Mouse (Mus musculus): ENCODE results near the gene Sv2b. TPM values are rescaled to one million over a fixed set of nuclear protein-coding genes. Genes with fewer than 3 reads are reported as not detected.

The Sv2b gene
- polyA plus RNA-seq, 1 experiment from 2014 or later: 20.2 TPM

DNA sequence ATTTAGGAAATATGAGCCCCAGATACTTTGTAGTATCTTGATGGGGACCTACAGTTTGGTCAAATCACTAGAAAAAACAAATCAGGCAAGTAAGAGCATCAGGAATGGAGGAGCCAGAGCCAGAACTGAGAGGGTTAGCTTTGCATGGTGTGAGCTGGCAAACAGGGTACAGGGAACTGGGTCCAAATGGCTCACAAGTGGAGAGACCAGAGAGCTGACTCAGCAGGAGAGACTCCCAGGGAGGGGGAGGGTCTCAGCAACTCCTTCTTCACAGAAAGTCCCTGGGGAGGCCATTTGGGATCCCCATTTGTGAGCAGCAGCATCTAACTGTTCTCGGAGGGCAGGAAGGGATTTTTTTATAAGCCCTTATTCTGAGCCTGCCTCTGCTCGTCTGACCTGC lies 18.5 kb downstream of the Sv2b start:
- no peak for ATAC-seq (ENCODE audit: low FRiP score)
- Histone ChIP-seq H3K9me3 (replicated peaks) (no peaks in the 10 kb centered on the region), H3K4me1 (peaks cover 9% of the 10 kb centered on the region), H3K9ac (replicated peaks) (no peak overlapping the region), H3K4me3 (replicated peaks) (no peak overlapping the region), H3K27me3 (replicated peaks) (no peaks in the 10 kb centered on the region), H3K4me2 (no peak overlapping the region), H3K36me3 (no peaks in the 10 kb centered on the region), H3K27ac (replicated peaks) (no peak overlapping the region)
- 26% methylated on average over 2 of the region's 2 CpGs for WGBS

- ATAC-seq (ENCODE audit: low FRiP score): no peak
- Histone ChIP-seq H3K4me2 (no peak overlapping the region), H3K4me3 (replicated peaks) (no peak overlapping the region), H3K27ac (replicated peaks) (no peak overlapping the region), H3K9ac (replicated peaks) (no peak overlapping the region), H3K9me3 (replicated peaks) (no peaks in the 10 kb centered on the region), H3K27me3 (replicated peaks) (no peaks in the 10 kb centered on the region), H3K4me1 (no peaks in the 10 kb centered on the region; the same call in 1 of the 2 replicates), H3K36me3 (no peaks in the 10 kb centered on the region)
- WGBS: 60% methylated on average over 6 of the region's 6 CpGs
Measured at GRCm38 (mm10) chr7:75287237-75287636, 21.8 kb downstream of the Sv2b start.

DNA sequence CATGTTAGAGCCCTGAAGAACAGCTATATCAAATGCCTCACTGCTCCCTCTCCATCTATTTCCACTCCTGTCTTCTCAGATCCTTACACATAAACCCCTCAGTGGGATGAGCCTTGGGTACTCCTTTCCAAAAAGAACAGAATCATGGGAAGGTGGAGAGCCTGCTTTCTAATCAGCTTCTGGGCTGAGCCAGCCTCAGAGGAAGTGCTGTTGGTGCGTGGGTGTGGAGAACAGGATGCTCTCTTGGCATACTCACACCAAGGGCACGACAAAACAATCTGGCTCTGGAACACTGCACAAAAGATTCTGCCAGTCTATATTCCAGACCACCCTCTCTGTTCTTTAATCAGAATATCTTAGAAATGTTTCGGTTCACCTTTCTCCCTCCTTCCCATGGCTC lies 26.1 kb downstream of the Sv2b start:
- Histone ChIP-seq H3K4me3 (replicated peaks) (no peak overlapping the region), H3K4me1 (peaks cover 9% of the 10 kb centered on the region; the same call in 1 of the 2 replicates), H3K9me3 (replicated peaks) (no peaks in the 10 kb centered on the region), H3K27me3 (replicated peaks) (no peaks in the 10 kb centered on the region), H3K9ac (replicated peaks) (no peak overlapping the region), H3K36me3 (no peaks in the 10 kb centered on the region), H3K27ac (replicated peaks) (no peak overlapping the region), H3K4me2 (no peak overlapping the region)
- no peak for ATAC-seq (ENCODE audit: low FRiP score)
- WGBS: 84% methylated on average over 3 of the region's 3 CpGs

DNA sequence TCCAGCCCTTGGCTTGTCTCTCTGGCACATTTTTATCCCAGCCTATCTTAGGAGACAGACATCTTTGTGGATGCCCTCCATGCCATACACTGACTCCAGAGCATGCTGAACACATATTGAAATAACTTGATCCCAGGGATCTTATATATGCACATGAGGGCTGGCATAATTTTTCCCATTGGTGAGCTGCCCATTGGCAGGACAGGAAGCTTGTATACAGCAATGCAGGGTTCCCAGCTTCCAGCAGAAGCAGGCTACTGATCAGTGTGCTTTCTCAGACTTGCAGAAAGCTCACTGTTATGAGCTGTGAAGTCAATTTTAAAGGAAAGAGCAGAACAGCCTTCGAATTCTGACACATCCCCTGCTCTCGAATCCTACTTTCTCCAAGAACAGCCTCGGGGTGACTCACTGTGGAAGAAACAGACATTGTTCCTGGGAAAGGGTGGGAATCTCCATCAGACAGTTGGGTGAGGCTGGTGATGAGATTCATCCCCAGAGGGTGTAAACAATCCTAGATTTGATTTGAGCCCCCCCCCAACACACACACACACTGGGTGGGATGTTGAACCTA lies 26.9 kb downstream of the Sv2b start:
- peaks cover 16% of the 10 kb centered on the region for H3K4me1 ChIP-seq
- H3K9me3 ChIP-seq (replicated peaks): no peaks in the 10 kb centered on the region
- H3K36me3 ChIP-seq: no peaks in the 10 kb centered on the region
- 87% methylated on average over 3 of the region's 3 CpGs for WGBS
- no peak overlapping the region for H3K9ac ChIP-seq (replicated peaks)
- no peak overlapping the region for H3K4me3 ChIP-seq (replicated peaks)
- no peak overlapping the region for H3K4me2 ChIP-seq
- H3K27ac ChIP-seq (replicated peaks): no peak overlapping the region
- ATAC-seq (ENCODE audit: low FRiP score): no peak
- H3K27me3 ChIP-seq (replicated peaks): no peaks in the 10 kb centered on the region

GRCm38 (mm10) chr7:75281106-75281505 lies 28.0 kb downstream of the Sv2b start:
- H3K4me3 ChIP-seq (replicated peaks): no peak overlapping the region
- no peaks in the 10 kb centered on the region for H3K36me3 ChIP-seq
- no peaks in the 10 kb centered on the region for H3K9me3 ChIP-seq (replicated peaks)
- no peak overlapping the region for H3K27ac ChIP-seq (replicated peaks)
- 90% methylated on average over 4 of the region's 4 CpGs for WGBS
- no peaks in the 10 kb centered on the region for H3K27me3 ChIP-seq (replicated peaks)
- ATAC-seq (ENCODE audit: low FRiP score): no peak
- no peak overlapping the region for H3K4me2 ChIP-seq
- H3K4me1 ChIP-seq: peaks cover 16% of the 10 kb centered on the region
- no peak overlapping the region for H3K9ac ChIP-seq (replicated peaks)

DNA sequence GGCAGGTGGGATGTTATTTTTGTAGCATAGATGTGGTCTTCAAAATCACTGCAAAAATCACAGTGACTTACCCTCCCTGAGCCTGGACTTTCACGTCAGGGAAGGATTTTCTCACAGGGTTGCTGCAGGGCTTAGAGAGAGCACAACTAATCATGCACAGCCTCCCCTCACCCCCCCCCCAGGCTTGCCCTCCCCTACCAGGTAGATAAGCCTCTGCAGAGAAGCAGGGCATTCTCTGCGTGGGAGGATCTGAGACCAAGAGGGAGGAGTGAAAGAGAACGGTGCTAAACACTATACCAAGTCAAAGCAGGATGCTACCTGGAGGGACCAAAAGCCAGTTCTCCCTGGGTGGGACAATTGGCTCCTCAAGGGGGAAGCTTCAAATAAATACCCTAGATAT lies 31.2 kb downstream of the Sv2b start:
- WGBS: 23% methylated on average over 3 of the region's 3 CpGs
- Histone ChIP-seq H3K36me3 (no peaks in the 10 kb centered on the region), H3K9ac (replicated peaks) (no peak overlapping the region), H3K4me1 (peaks cover 16% of the 10 kb centered on the region), H3K9me3 (replicated peaks) (no peaks in the 10 kb centered on the region), H3K27me3 (replicated peaks) (no peaks in the 10 kb centered on the region), H3K27ac (replicated peaks) (no peak overlapping the region), H3K4me2 (no peak overlapping the region), H3K4me3 (replicated peaks) (no peak overlapping the region)
- no peak for ATAC-seq (ENCODE audit: low FRiP score)

DNA sequence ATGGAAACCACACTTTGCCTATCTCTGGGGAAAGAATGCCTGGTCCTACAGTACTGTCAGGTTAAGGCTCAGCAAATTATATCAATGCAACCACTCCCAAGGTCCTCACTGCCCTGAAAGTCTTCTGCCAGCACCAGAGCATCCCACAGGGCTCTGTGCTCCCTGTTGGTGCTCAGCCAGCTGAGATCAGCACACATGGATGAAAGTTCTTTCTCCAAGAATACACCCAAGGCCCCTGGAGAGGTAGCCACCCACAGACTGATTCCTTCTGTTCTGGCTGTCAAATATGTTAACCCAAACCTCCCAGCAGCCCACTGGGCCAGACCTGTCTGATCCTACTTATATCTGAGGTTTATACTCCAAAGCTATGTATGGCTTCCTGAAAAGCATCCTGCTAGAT lies 32.3 kb downstream of the Sv2b start:
- Histone ChIP-seq H3K27me3 (replicated peaks) (no peaks in the 10 kb centered on the region), H3K9ac (replicated peaks) (no peak overlapping the region), H3K4me1 (peaks cover 16% of the 10 kb centered on the region), H3K4me2 (no peak overlapping the region), H3K9me3 (replicated peaks) (no peaks in the 10 kb centered on the region), H3K36me3 (no peaks in the 10 kb centered on the region), H3K4me3 (replicated peaks) (no peak overlapping the region), H3K27ac (replicated peaks) (no peak overlapping the region)
- ATAC-seq (ENCODE audit: low FRiP score): no peak

DNA sequence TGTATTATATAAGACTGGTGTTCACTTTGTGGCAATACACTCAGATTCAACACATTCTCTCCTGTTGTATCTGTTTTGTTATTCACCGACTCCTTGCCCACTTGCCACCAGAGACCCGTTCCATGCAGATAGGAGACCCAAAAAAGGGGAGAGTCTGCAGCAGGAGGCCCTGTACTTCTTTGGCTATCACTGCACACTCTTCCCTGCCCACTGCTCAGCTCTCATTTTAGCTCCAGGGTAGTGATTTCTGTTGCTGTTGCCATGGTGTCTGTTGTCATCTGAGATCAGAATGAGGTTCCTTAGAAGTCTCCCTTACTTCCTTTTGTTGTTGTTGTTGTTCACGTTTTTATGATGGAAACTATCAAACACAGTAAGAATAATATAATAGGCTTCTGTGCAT lies 34.5 kb downstream of the Sv2b start:
- Histone ChIP-seq H3K27ac (replicated peaks) (no peak overlapping the region), H3K9ac (replicated peaks) (no peak overlapping the region), H3K9me3 (replicated peaks) (no peaks in the 10 kb centered on the region)

DNA sequence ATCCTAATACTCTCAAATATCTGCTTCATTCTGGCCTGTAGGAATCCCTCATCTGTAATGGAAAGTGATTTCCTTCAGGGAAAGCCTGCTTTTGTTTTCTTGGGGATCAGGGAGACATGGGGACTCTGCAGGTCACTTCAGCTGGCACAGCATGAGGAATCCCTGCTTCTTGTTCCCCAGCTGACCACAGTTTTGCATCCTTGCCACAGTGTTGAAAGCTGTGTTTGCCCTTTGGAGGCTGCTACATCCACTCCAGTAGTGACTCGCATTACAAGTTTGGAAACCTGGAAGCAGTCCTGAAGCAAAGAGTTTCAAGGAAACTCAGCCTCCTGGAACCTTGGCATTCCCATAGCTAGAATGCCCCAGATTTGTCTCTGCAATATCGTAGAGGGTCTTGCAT lies 35.4 kb downstream of the Sv2b start:
- ATAC-seq (ENCODE audit: low FRiP score): no peak
- Histone ChIP-seq H3K36me3 (no peaks in the 10 kb centered on the region), H3K4me1 (peaks cover 10% of the 10 kb centered on the region), H3K9ac (replicated peaks) (no peak overlapping the region), H3K27me3 (replicated peaks) (no peaks in the 10 kb centered on the region), H3K4me2 (no peak overlapping the region), H3K4me3 (replicated peaks) (no peak overlapping the region), H3K9me3 (replicated peaks) (no peaks in the 10 kb centered on the region), H3K27ac (replicated peaks) (no peak overlapping the region)
- WGBS: 78% methylated on average over 2 of the region's 2 CpGs

More for the DNA sequence above, 34.5 kb downstream of the Sv2b start:
- H3K4me1 ChIP-seq: peaks cover 13% of the 10 kb centered on the region
- no peak for ATAC-seq (ENCODE audit: low FRiP score)
- WGBS: 66% methylated on average over 3 of the region's 3 CpGs
- H3K36me3 ChIP-seq: no peaks in the 10 kb centered on the region
- H3K4me3 ChIP-seq (replicated peaks): no peak overlapping the region
- no peak overlapping the region for H3K4me2 ChIP-seq
- no peaks in the 10 kb centered on the region for H3K27me3 ChIP-seq (replicated peaks)

GRCm38 (mm10) chr7:75271921-75272381 lies 37.1 kb downstream of the Sv2b start:
- H3K27me3 ChIP-seq (replicated peaks): no peaks in the 10 kb centered on the region
- H3K9ac ChIP-seq (replicated peaks): no peak overlapping the region
- no peak overlapping the region for H3K4me2 ChIP-seq
- H3K4me1 ChIP-seq: no peaks in the 10 kb centered on the region
- no peaks in the 10 kb centered on the region for H3K9me3 ChIP-seq (replicated peaks)
- H3K27ac ChIP-seq (replicated peaks): no peak overlapping the region
- H3K36me3 ChIP-seq: no peaks in the 10 kb centered on the region
- ATAC-seq (ENCODE audit: low FRiP score): no peak
- no peak overlapping the region for H3K4me3 ChIP-seq (replicated peaks)
- WGBS: 58% methylated on average over 3 of the region's 3 CpGs

DNA sequence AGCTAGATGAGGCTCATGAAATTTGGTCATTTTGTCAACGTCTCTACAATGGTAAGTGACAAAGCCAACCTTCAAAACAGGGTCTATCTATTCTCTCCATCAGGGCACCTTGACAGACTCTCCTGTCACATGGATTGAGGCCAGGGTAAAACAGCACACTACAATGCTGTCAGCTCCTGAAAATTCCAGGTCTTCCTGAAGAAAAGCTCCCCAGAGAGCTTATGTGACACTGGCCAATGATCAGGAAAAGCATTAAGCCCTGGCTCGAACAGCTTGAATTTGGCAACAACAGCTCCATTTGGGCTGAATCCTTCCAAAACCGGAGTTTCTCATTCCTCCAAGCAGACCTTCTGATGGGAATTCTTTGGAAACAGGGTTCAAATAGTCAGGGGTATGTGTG lies 37.8 kb downstream of the Sv2b start:
- no peak overlapping the region for H3K9ac ChIP-seq (replicated peaks)
- no peak for ATAC-seq (ENCODE audit: low FRiP score)
- H3K27me3 ChIP-seq (replicated peaks): no peaks in the 10 kb centered on the region
- H3K4me3 ChIP-seq (replicated peaks): no peak overlapping the region
- H3K4me1 ChIP-seq: no peaks in the 10 kb centered on the region
- no peaks in the 10 kb centered on the region for H3K36me3 ChIP-seq
- H3K27ac ChIP-seq (replicated peaks): no peak overlapping the region
- no peaks in the 10 kb centered on the region for H3K9me3 ChIP-seq (replicated peaks)
- no peak overlapping the region for H3K4me2 ChIP-seq
- WGBS: 81% methylated on average over 3 of the region's 3 CpGs

DNA sequence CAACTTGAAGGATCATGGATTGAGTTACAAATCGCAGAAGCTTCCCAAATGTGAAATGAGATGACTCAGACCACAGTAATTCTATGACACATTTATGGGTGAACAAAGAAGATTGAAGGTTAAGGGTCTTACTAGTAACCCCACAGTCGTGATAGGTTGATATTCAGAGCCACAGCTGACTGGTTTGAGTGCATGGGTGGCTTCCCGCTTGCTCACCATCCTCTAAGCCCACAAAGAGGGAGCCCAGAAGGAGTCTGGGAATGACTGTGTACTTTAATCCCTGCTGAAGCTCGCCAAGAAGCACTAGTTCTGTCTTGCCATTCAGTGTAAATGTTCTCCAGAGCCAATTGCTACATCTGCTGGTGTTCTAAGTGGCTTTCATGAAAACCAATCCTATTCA lies 41.8 kb downstream of the Sv2b start:
- no peak overlapping the region for H3K9ac ChIP-seq (replicated peaks)
- H3K9me3 ChIP-seq (replicated peaks): no peaks in the 10 kb centered on the region
- no peak for ATAC-seq (ENCODE audit: low FRiP score)
- 71% methylated on average over 4 of the region's 4 CpGs for WGBS
- no peaks in the 10 kb centered on the region for H3K27me3 ChIP-seq (replicated peaks)
- H3K4me1 ChIP-seq: peaks cover 5% of the 10 kb centered on the region; the same call in 1 of the 2 replicates
- H3K4me2 ChIP-seq: no peak overlapping the region
- no peak overlapping the region for H3K27ac ChIP-seq (replicated peaks)
- H3K4me3 ChIP-seq (replicated peaks): no peak overlapping the region
- no peaks in the 10 kb centered on the region for H3K36me3 ChIP-seq

DNA sequence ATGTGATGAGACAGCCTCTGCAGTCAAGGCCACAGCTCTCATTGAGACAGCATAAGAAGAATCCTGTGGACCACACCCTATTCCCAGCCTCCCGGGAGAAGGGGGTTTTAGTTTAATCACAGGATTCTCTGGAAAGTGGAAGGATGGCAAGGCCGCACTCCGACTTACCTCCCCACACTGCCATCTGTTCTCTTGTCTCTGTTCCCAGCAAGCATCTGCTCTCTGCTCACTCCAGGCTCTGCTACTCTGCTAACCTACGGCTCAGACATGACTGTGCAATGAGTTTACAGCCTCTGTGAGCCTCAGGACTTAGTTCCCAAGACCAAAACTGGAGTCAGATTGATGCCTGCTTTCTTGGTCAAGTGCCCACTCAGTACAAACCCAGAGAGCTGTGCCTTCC lies 43.8 kb downstream of the Sv2b start:
- H3K9ac ChIP-seq (replicated peaks): no peak overlapping the region
- H3K36me3 ChIP-seq: no peaks in the 10 kb centered on the region
- H3K27me3 ChIP-seq (replicated peaks): no peaks in the 10 kb centered on the region
- no peak overlapping the region for H3K4me3 ChIP-seq (replicated peaks)
- no peaks in the 10 kb centered on the region for H3K9me3 ChIP-seq (replicated peaks)
- no peak overlapping the region for H3K4me2 ChIP-seq
- WGBS: 53% methylated on average over 4 of the region's 4 CpGs
- no peak overlapping the region for H3K27ac ChIP-seq (replicated peaks)
- ATAC-seq (ENCODE audit: low FRiP score): no peak; the same call in 1 of the 2 replicates
- peaks cover 5% of the 10 kb centered on the region for H3K4me1 ChIP-seq
